27 mouse cellular contexts compared by ENCODE assay signal in genomic region chr11:105261116-105261515, GRCm38 (mm10). TPM values are rescaled to one million over a fixed set of nuclear protein-coding genes. Genes with fewer than 3 reads are reported as not detected.
A peak's percentile ranks its signal among the peaks of the same experiment; 100 is the strongest.
DNase-seq lines count a peak whose midpoint lies in the region; ATAC-seq lines count a peak whose summit lies in the region.
"Had no signal": no experiment of that assay in that cellular context is flagged by ENCODE, and none has a peak within 500 bp of the region (broad histone marks: within the 10 kb centered on the region; RNA-seq: fewer than 3 reads in every experiment).

No protein-coding gene starts in this region.

- H3K9ac ChIP-seq in hindbrain, embryonic 13.5 days: no peak overlapping the region
- H3K9ac ChIP-seq in hindbrain, embryonic 11.5 days (ENCODE audit: low read depth, low read length): no peak overlapping the region
- H3K9ac ChIP-seq in hindbrain, embryonic 14.5 days: no peak overlapping the region
- H3K9ac ChIP-seq in limb, embryonic 15.5 days: no peak overlapping the region
- no peak overlapping the region for H3K9ac ChIP-seq in forebrain, embryonic 13.5 days
- H3K9ac ChIP-seq: forebrain, postnatal 0 days; liver, embryonic 12.5 days; liver, postnatal 0 days; midbrain, embryonic 12.5 days had no signal

- peaks cover 3% of the 10 kb centered on the region; the same call in 1 of the 2 replicates for H3K4me1 ChIP-seq in hindbrain, embryonic 13.5 days (replicated peaks)
- no peaks in the 10 kb centered on the region for H3K4me1 ChIP-seq in hindbrain, embryonic 11.5 days (replicated peaks; ENCODE audit: control insufficient read depth, insufficient read depth, low read length)
- no peaks in the 10 kb centered on the region for H3K4me1 ChIP-seq in hindbrain, embryonic 14.5 days (replicated peaks; ENCODE audit: control insufficient read depth, insufficient read depth, low read length)
- 0 out of 2 replicates have a peak, but pooled peaks cover 2% of the 10 kb centered on the region for H3K4me1 ChIP-seq in limb, embryonic 15.5 days
- H3K4me1 ChIP-seq in forebrain, embryonic 13.5 days: peaks cover 3% of the 10 kb centered on the region; the same call in 1 of the 2 replicates
- H3K4me1 ChIP-seq: liver, embryonic 12.5 days had no signal

- WGBS in hindbrain, embryonic 13.5 days: 45% methylated on average over 5 of the region's 5 CpGs
- 50% methylated on average over 5 of the region's 5 CpGs for WGBS in hindbrain, embryonic 11.5 days
- 33% methylated on average over 5 of the region's 5 CpGs for WGBS in hindbrain, embryonic 14.5 days
- WGBS in limb, embryonic 15.5 days: 62% methylated on average over 5 of the region's 5 CpGs
- WGBS in forebrain, embryonic 13.5 days: 34% methylated on average over 5 of the region's 5 CpGs

- H3K27me3 ChIP-seq in hindbrain, embryonic 13.5 days: no peaks in the 10 kb centered on the region
- no peaks in the 10 kb centered on the region for H3K27me3 ChIP-seq in hindbrain, embryonic 11.5 days (ENCODE audit: control insufficient read depth, insufficient read depth, low read length)
- H3K27me3 ChIP-seq in hindbrain, embryonic 14.5 days (ENCODE audit: control insufficient read depth, insufficient read depth, low read length): no peaks in the 10 kb centered on the region
- H3K27me3 ChIP-seq in limb, embryonic 15.5 days: no peaks in the 10 kb centered on the region
- no peaks in the 10 kb centered on the region for H3K27me3 ChIP-seq in forebrain, embryonic 13.5 days
- H3K27me3 ChIP-seq: liver, embryonic 12.5 days; midbrain, embryonic 12.5 days had no signal

- no peak for DNase-seq in hindbrain, embryonic 11.5 days (ENCODE audit: low spot score)
- DNase-seq in Muller cell, postnatal 12 days (ENCODE audit: inconsistent ontology term): peak; percentile 78
- no peak for DNase-seq in hindbrain, embryonic 14.5 days (ENCODE audit: low spot score)
- DNase-seq in layer of hippocampus, postnatal 14 days (ENCODE audit: low spot score in 2 of 2): no peak
- DNase-seq in cerebellum, adult 18-20 months: no peak
- DNase-seq: adrenal gland, postnatal 25 days; cerebellum, adult 8-10 months; cerebellum, postnatal 25 days; forebrain, postnatal 0 days; gastrocnemius, postnatal 10 days; kidney, postnatal 14 days; left cerebral cortex, postnatal 4 days; liver, postnatal 0 days; lung, postnatal 36 days; right cerebral cortex, postnatal 4 days; thymus, adult 18-20 months; thymus, postnatal 25 days had no signal

- no peak overlapping the region for H3K4me3 ChIP-seq in hindbrain, embryonic 13.5 days
- H3K4me3 ChIP-seq in hindbrain, embryonic 11.5 days (ENCODE audit: low read depth, low read length): no peak overlapping the region
- no peak overlapping the region for H3K4me3 ChIP-seq in hindbrain, embryonic 14.5 days (replicated peaks; ENCODE audit: low read length)
- no peak overlapping the region for H3K4me3 ChIP-seq in limb, embryonic 15.5 days
- H3K4me3 ChIP-seq in forebrain, embryonic 13.5 days: no peak overlapping the region
- H3K4me3 ChIP-seq: erythroblast, embryonic 14.5 days; liver, embryonic 12.5 days; midbrain, embryonic 12.5 days had no signal

- no peak overlapping the region for H3K4me2 ChIP-seq in hindbrain, embryonic 13.5 days
- H3K4me2 ChIP-seq in hindbrain, embryonic 11.5 days (replicated peaks; ENCODE audit: low read depth, low read length): no peak overlapping the region
- no peak overlapping the region for H3K4me2 ChIP-seq in hindbrain, embryonic 14.5 days (replicated peaks)
- no peak overlapping the region for H3K4me2 ChIP-seq in limb, embryonic 15.5 days
- H3K4me2 ChIP-seq in forebrain, embryonic 13.5 days: no peak overlapping the region
- H3K4me2 ChIP-seq: liver, embryonic 12.5 days; midbrain, embryonic 12.5 days had no signal

- no peaks in the 10 kb centered on the region for H3K9me3 ChIP-seq in hindbrain, embryonic 13.5 days
- no peaks in the 10 kb centered on the region for H3K9me3 ChIP-seq in hindbrain, embryonic 11.5 days (ENCODE audit: control insufficient read depth, low read length)
- no peaks in the 10 kb centered on the region for H3K9me3 ChIP-seq in hindbrain, embryonic 14.5 days (ENCODE audit: control insufficient read depth, low read length)
- no peaks in the 10 kb centered on the region for H3K9me3 ChIP-seq in limb, embryonic 15.5 days
- no peaks in the 10 kb centered on the region for H3K9me3 ChIP-seq in forebrain, embryonic 13.5 days (replicated peaks)
- H3K9me3 ChIP-seq: liver, embryonic 12.5 days; midbrain, embryonic 12.5 days had no signal

- H3K36me3 ChIP-seq in hindbrain, embryonic 13.5 days: peaks cover 27% of the 10 kb centered on the region
- peaks cover 2% of the 10 kb centered on the region; the same call in 1 of the 2 replicates for H3K36me3 ChIP-seq in hindbrain, embryonic 11.5 days (ENCODE audit: control insufficient read depth, insufficient read depth, low read length)
- peaks cover 60% of the 10 kb centered on the region for H3K36me3 ChIP-seq in hindbrain, embryonic 14.5 days (replicated peaks; ENCODE audit: control insufficient read depth, insufficient read depth)
- H3K36me3 ChIP-seq in limb, embryonic 15.5 days: peaks cover 40% of the 10 kb centered on the region
- peaks cover 43% of the 10 kb centered on the region for H3K36me3 ChIP-seq in forebrain, embryonic 13.5 days (ENCODE audit: poor library complexity, severe bottlenecking)

- ATAC-seq in hindbrain, embryonic 13.5 days (ENCODE audit: low FRiP score): no peak
- no peak for ATAC-seq in hindbrain, embryonic 11.5 days (ENCODE audit: low FRiP score)
- ATAC-seq in hindbrain, embryonic 14.5 days (ENCODE audit: low FRiP score): no peak
- no peak for ATAC-seq in limb, embryonic 15.5 days (ENCODE audit: insufficient number of reproducible peaks, low FRiP score, low TSS enrichment, low read depth)
- no peak for ATAC-seq in forebrain, embryonic 13.5 days
- ATAC-seq: CD4-positive, CD25-positive, alpha-beta regulatory T cell, adult 4 months; forebrain, postnatal 0 days; intestine, postnatal 0 days; liver, embryonic 12.5 days; liver, postnatal 0 days had no signal

- H3K27ac ChIP-seq in hindbrain, embryonic 13.5 days: peak overlapping the region; percentile 79
- H3K27ac ChIP-seq in hindbrain, embryonic 11.5 days (ENCODE audit: low read depth, low read length): no peak overlapping the region
- peak overlapping the region; percentile 68 for H3K27ac ChIP-seq in hindbrain, embryonic 14.5 days
- H3K27ac ChIP-seq in limb, embryonic 15.5 days: peak overlapping the region; percentile 43; the same call in 1 of the 2 replicates
- no peak overlapping the region for H3K27ac ChIP-seq in forebrain, embryonic 13.5 days
- H3K27ac ChIP-seq: liver, embryonic 12.5 days; midbrain, embryonic 12.5 days; stomach, postnatal 0 days had no signal

RNA-seq across cellular contexts. Expression of gene Mrc2, which starts 31.3 kb away (rescaled TPM):
- 5.3 and 5.5 TPM in 2 replicates for polyA plus RNA-seq in hindbrain, embryonic 13.5 days (2015; fragmentation: Nextera tagmentation; extraction: Ambion mirVana)
- polyA plus RNA-seq in hindbrain, embryonic 11.5 days (2014; fragmentation: Nextera tagmentation; extraction: Ambion mirVana): 6.6 and 7.2 TPM in 2 replicates
- polyA plus RNA-seq in hindbrain, embryonic 14.5 days (2014; fragmentation: Nextera tagmentation; extraction: Ambion mirVana): 3.4 and 3.7 TPM in 2 replicates
- 31.0 and 33.6 TPM in 2 replicates for polyA plus RNA-seq in limb, embryonic 15.5 days (2015; fragmentation: Nextera tagmentation; extraction: Ambion mirVana)
- total RNA-seq in layer of hippocampus, postnatal 14 days (2021): 1 to 10 TPM; 5.1 to 7.6 TPM
- polyA plus RNA-seq in forebrain, embryonic 13.5 days (2015; fragmentation: Nextera tagmentation; extraction: Ambion mirVana): 4.5 and 6.3 TPM in 2 replicates
- total RNA-seq: granulocyte monocyte progenitor cell, adult 5-6 weeks had no signal
- polyA plus RNA-seq: CD4-positive, CD25-positive, alpha-beta regulatory T cell, adult 4 months had no signal

Comparison
In these comparisons a context has a peak if more than half of its experiments do, and no peak if none do; other contexts are left out.
1. H3K27ac ChIP-seq: peak in hindbrain, embryonic 13.5 days (single experiment), hindbrain, embryonic 14.5 days (single experiment) and limb, embryonic 15.5 days (single experiment); none in hindbrain, embryonic 11.5 days (single experiment) and forebrain, embryonic 13.5 days (single experiment).